Mouse (Mus musculus): ENCODE measurements at regions not wholly inside any gene's neighbourhood (a gene's known extent, or its start where the extent isn't known, plus 50 kb on each side); places are given as distances from the start of the nearest gene placed in this dataset.

DNA sequence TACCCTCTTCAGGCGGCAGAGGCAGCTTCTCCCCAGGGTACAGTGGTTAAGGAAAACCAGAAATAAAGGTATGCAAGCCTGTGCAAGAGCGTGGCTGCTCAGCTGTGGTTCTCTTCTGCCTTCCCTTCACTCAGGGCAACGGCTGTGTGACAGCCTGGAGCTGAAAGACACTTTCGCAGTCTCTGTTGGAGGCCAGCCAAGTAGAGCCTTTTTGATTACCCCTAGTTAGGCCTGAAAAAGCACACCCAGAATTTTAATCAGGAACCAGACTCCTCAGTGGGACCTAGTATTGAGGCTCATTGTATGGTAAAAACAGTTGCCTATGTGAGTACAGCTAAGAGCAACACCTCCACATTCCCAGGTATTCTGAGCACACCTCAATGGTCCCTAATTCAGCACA is 223.8 kb upstream of the Sphkap start:
- H3K27me3 ChIP-seq (ENCODE audit: control insufficient read depth, insufficient read depth, insufficient read length) = no peaks in the 10 kb centered on the region
- no peak overlapping the region for H3ac ChIP-seq (ENCODE audit: control insufficient read depth, insufficient read length)
- no peaks in the 10 kb centered on the region for H3K79me2 ChIP-seq (ENCODE audit: control insufficient read depth, insufficient read depth)
- TF ChIP-seq MAX (IDR thresholded peaks at IDR 0.05; ENCODE audit: low read depth) (no peak), POLR2AphosphoS2 (IDR thresholded peaks at IDR 0.05; ENCODE audit: insufficient read length, low read depth) (no peak), SRF (IDR thresholded peaks at IDR 0.05; ENCODE audit: control insufficient read depth, insufficient read length, low read depth) (no peak), REST (IDR thresholded peaks at IDR 0.05; ENCODE audit: insufficient read depth, insufficient read length) (no peak), USF1 (IDR thresholded peaks at IDR 0.05; ENCODE audit: low read depth) (no peak), MYOD1 (IDR thresholded peaks at IDR 0.05; ENCODE audit: control insufficient read depth in 1 of 3, insufficient read length in 2 of 3, low read depth in 2 of 3) (no peak), TCF3 (IDR thresholded peaks at IDR 0.05; ENCODE audit: insufficient read length, low read depth) (no peak), MYOG (IDR thresholded peaks at IDR 0.05; ENCODE audit: control insufficient read depth in 1 of 3, insufficient read depth in 1 of 3, insufficient read length in 2 of 3, low read depth in 2 of 3) (no peak), TCF12 (IDR thresholded peaks at IDR 0.05; ENCODE audit: insufficient read depth, poor library complexity, severe bottlenecking) (no peak), POLR2A (IDR thresholded peaks at IDR 0.05; ENCODE audit: insufficient read length, low read depth) (no peak), CEBPB (IDR thresholded peaks at IDR 0.05; ENCODE audit: insufficient read depth, poor library complexity, severe bottlenecking) (no peak), E2F4 (IDR thresholded peaks at IDR 0.05; ENCODE audit: insufficient read depth) (no peak)
- no peak overlapping the region for H3K4me3 ChIP-seq
- H3K36me3 ChIP-seq (ENCODE audit: control insufficient read depth, insufficient read depth) = no peaks in the 10 kb centered on the region
- H3K4me2 ChIP-seq (ENCODE audit: low read depth) = no peak overlapping the region

DNA sequence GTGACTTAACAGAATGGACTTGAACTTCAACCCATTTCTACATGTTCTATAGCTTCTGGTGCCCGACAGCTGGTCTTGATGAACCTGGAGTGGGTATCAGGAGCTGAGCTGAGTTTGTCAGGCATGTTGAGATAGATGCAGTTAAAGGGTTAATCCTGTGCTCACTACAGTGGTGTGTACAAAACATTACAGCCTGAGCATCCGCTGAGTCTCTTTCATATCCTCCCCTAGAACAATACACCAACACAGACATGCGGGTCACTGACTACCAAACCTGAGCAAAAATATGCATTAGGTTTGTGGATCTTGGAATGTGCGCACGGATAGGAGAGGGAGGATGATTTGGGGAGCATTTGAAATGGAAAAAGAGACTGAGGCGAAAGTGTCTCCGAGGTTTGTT is 223.4 kb upstream of the Sphkap start:
- Histone ChIP-seq H3ac (ENCODE audit: control insufficient read depth, insufficient read length) (no peak overlapping the region), H3K27me3 (ENCODE audit: control insufficient read depth, insufficient read depth, insufficient read length) (no peaks in the 10 kb centered on the region), H3K36me3 (ENCODE audit: control insufficient read depth, insufficient read depth) (no peaks in the 10 kb centered on the region), H3K4me3 (no peak overlapping the region), H3K4me2 (ENCODE audit: low read depth) (no peak overlapping the region), H3K79me2 (ENCODE audit: control insufficient read depth, insufficient read depth) (no peaks in the 10 kb centered on the region)
- TF ChIP-seq POLR2AphosphoS2 (IDR thresholded peaks at IDR 0.05; ENCODE audit: insufficient read length, low read depth) = no peak
- no peak for TF ChIP-seq TCF3 (IDR thresholded peaks at IDR 0.05; ENCODE audit: insufficient read length, low read depth)
- TF ChIP-seq SRF (IDR thresholded peaks at IDR 0.05; ENCODE audit: control insufficient read depth, insufficient read length, low read depth) = no peak
- no peak for TF ChIP-seq MAX (IDR thresholded peaks at IDR 0.05; ENCODE audit: low read depth)
- no peak for TF ChIP-seq REST (IDR thresholded peaks at IDR 0.05; ENCODE audit: insufficient read depth, insufficient read length)
- no peak for TF ChIP-seq CEBPB (IDR thresholded peaks at IDR 0.05; ENCODE audit: insufficient read depth, poor library complexity, severe bottlenecking)
- TF ChIP-seq POLR2A (IDR thresholded peaks at IDR 0.05; ENCODE audit: insufficient read length, low read depth) = no peak
- no peak for TF ChIP-seq MYOD1 (IDR thresholded peaks at IDR 0.05; ENCODE audit: control insufficient read depth in 1 of 3, insufficient read length in 2 of 3, low read depth in 2 of 3)

DNA sequence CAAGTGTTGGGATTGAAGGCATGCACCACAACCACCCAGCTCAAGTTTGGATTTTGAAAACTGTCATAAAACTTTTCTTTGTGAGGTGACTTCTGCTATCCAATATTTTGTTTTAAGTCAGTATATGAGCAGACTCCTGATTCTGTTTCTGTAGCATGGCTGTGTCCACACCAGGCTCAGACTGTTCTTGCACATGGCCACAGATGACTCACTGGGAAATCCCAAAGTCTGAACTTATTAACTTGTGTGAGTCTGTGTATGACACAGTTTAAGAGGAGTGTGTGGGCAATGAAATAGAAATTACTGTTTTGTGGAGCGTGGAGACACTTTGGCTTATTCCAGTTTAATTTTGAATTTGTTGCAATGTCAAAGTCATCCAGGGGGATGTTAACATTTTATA is 179.3 kb upstream of the Sphkap start:
- Histone ChIP-seq H3K36me3 (ENCODE audit: control insufficient read depth, insufficient read depth) (no peaks in the 10 kb centered on the region), H3K79me2 (ENCODE audit: control insufficient read depth, insufficient read depth) (no peaks in the 10 kb centered on the region), H3K4me3 (no peak overlapping the region), H3ac (ENCODE audit: control insufficient read depth, insufficient read length) (no peak overlapping the region), H3K4me2 (ENCODE audit: low read depth) (no peak overlapping the region), H3K27me3 (ENCODE audit: control insufficient read depth, insufficient read depth, insufficient read length) (no peaks in the 10 kb centered on the region)
- TF ChIP-seq POLR2AphosphoS2 (IDR thresholded peaks at IDR 0.05; ENCODE audit: insufficient read length, low read depth) = no peak
- no peak for TF ChIP-seq POLR2A (IDR thresholded peaks at IDR 0.05; ENCODE audit: insufficient read length, low read depth)
- TF ChIP-seq TCF12 (IDR thresholded peaks at IDR 0.05; ENCODE audit: insufficient read depth, poor library complexity, severe bottlenecking) = no peak
- TF ChIP-seq REST (IDR thresholded peaks at IDR 0.05; ENCODE audit: insufficient read depth, insufficient read length) = no peak
- no peak for TF ChIP-seq E2F4 (IDR thresholded peaks at IDR 0.05; ENCODE audit: insufficient read depth)
- TF ChIP-seq MYOG (IDR thresholded peaks at IDR 0.05; ENCODE audit: control insufficient read depth in 1 of 3, insufficient read depth in 1 of 3, insufficient read length in 2 of 3, low read depth in 2 of 3) = no peak
- TF ChIP-seq SRF (IDR thresholded peaks at IDR 0.05; ENCODE audit: control insufficient read depth, insufficient read length, low read depth) = no peak
- TF ChIP-seq CEBPB (IDR thresholded peaks at IDR 0.05; ENCODE audit: insufficient read depth, poor library complexity, severe bottlenecking) = no peak
- TF ChIP-seq USF1 (IDR thresholded peaks at IDR 0.05; ENCODE audit: low read depth) = no peak
- TF ChIP-seq TCF3 (IDR thresholded peaks at IDR 0.05; ENCODE audit: insufficient read length, low read depth) = no peak
- no peak for TF ChIP-seq MAX (IDR thresholded peaks at IDR 0.05; ENCODE audit: low read depth)
- no peak for TF ChIP-seq MYOD1 (IDR thresholded peaks at IDR 0.05; ENCODE audit: control insufficient read depth in 1 of 3, insufficient read length in 2 of 3, low read depth in 2 of 3)

DNA sequence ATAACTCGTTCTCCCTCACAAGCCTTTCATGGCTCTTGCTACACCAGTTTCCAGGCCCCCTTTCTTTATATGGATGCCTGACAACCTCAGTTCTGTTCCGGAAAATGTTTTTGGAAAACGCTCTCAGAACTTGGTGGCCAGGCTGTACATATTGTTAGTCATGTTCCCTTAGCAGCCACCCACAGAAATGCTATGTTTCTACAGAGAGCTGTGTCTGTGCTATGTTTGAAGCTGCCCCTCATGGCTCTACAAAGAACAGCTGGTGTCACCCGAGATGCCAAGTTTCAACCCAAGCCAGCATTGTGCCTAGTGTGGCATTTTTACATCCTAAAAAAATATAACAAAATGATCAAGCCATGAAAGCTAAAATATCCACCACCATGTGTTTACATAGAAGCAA is 175.0 kb upstream of the Sphkap start:
- no peak overlapping the region for H3K4me3 ChIP-seq
- H3K27me3 ChIP-seq (ENCODE audit: control insufficient read depth, insufficient read depth, insufficient read length) = no peaks in the 10 kb centered on the region
- H3K36me3 ChIP-seq (ENCODE audit: control insufficient read depth, insufficient read depth) = no peaks in the 10 kb centered on the region
- TF ChIP-seq TCF12 (IDR thresholded peaks at IDR 0.05; ENCODE audit: insufficient read depth, poor library complexity, severe bottlenecking) (no peak), MYOD1 (IDR thresholded peaks at IDR 0.05; ENCODE audit: control insufficient read depth in 1 of 3, insufficient read length in 2 of 3, low read depth in 2 of 3) (no peak), MYOG (IDR thresholded peaks at IDR 0.05; ENCODE audit: control insufficient read depth in 1 of 3, insufficient read depth in 1 of 3, insufficient read length in 2 of 3, low read depth in 2 of 3) (no peak), TCF3 (IDR thresholded peaks at IDR 0.05; ENCODE audit: insufficient read length, low read depth) (no peak), SRF (IDR thresholded peaks at IDR 0.05; ENCODE audit: control insufficient read depth, insufficient read length, low read depth) (no peak), E2F4 (IDR thresholded peaks at IDR 0.05; ENCODE audit: insufficient read depth) (no peak), REST (IDR thresholded peaks at IDR 0.05; ENCODE audit: insufficient read depth, insufficient read length) (no peak), MAX (IDR thresholded peaks at IDR 0.05; ENCODE audit: low read depth) (no peak), POLR2A (IDR thresholded peaks at IDR 0.05; ENCODE audit: insufficient read length, low read depth) (no peak), USF1 (IDR thresholded peaks at IDR 0.05; ENCODE audit: low read depth) (no peak)
- H3ac ChIP-seq (ENCODE audit: control insufficient read depth, insufficient read length) = no peak overlapping the region
- H3K4me2 ChIP-seq (ENCODE audit: low read depth) = no peak overlapping the region
- no peaks in the 10 kb centered on the region for H3K79me2 ChIP-seq (ENCODE audit: control insufficient read depth, insufficient read depth)

DNA sequence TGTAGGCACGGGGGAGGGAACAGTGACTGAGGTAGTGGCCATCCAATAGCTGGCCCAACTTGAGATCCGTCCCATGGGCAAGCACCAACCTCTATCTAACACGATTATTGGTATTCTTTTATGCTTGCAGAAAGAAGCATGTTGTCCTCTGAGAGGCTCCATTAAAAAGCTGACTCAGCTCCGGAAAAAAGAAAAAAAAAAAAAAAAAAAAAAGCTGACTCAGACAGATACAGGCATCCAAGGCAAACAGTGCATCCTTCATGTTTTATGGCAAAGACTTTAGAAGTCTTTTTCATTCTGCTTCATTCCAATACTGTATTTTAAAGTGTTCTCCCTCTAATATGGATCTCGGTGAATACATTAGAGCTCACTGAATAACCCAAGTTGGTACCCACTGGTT is 162.0 kb upstream of the Sphkap start:
- Histone ChIP-seq H3ac (ENCODE audit: control insufficient read depth, insufficient read length) (no peak overlapping the region), H3K4me2 (ENCODE audit: low read depth) (no peak overlapping the region), H3K79me2 (ENCODE audit: control insufficient read depth, insufficient read depth) (no peaks in the 10 kb centered on the region), H3K27me3 (ENCODE audit: control insufficient read depth, insufficient read depth, insufficient read length) (no peaks in the 10 kb centered on the region), H3K4me3 (no peak overlapping the region), H3K36me3 (ENCODE audit: control insufficient read depth, insufficient read depth) (no peaks in the 10 kb centered on the region)
- TF ChIP-seq CEBPB (IDR thresholded peaks at IDR 0.05; ENCODE audit: insufficient read depth, poor library complexity, severe bottlenecking) (no peak), MYOG (IDR thresholded peaks at IDR 0.05; ENCODE audit: control insufficient read depth in 1 of 3, insufficient read depth in 1 of 3, insufficient read length in 2 of 3, low read depth in 2 of 3) (no peak), TCF12 (IDR thresholded peaks at IDR 0.05; ENCODE audit: insufficient read depth, poor library complexity, severe bottlenecking) (no peak), USF1 (IDR thresholded peaks at IDR 0.05; ENCODE audit: low read depth) (no peak), POLR2AphosphoS2 (IDR thresholded peaks at IDR 0.05; ENCODE audit: insufficient read length, low read depth) (no peak)
